Comparison of ENCODE assay signal across 12 mouse cellular contexts in genomic region chr15:97593781-97594600, GRCm38 (mm10).
DNase-seq lines count a peak whose midpoint lies in the region; ATAC-seq and TF ChIP-seq lines count a peak whose summit lies in the region.
"Had no signal": no experiment of that assay in that cellular context is flagged by ENCODE, and none has a peak within 500 bp of the region (broad histone marks: within the 10 kb centered on the region; RNA-seq: fewer than 3 reads in every experiment).

No protein-coding gene starts in this region.

- TF ChIP-seq CTCF in kidney, adult 2 months (conservative IDR thresholded peaks at IDR 0.05; ENCODE audit: insufficient read depth, insufficient read length, low read depth, low read length) = no peak
- no peak for TF ChIP-seq CTCF in lung, postnatal 0 days (IDR thresholded peaks at IDR 0.05)

- H3K4me2 ChIP-seq in heart, embryonic 15.5 days = no peak overlapping the region
- H3K4me2 ChIP-seq in lung, postnatal 0 days (replicated peaks; ENCODE audit: low read depth, low read length) = no peak overlapping the region
- H3K4me2 ChIP-seq: limb, embryonic 13.5 days; neural tube, embryonic 13.5 days had no signal

- peak; percentile 29 for DNase-seq in kidney, adult 2 months
- DNase-seq in kidney, adult 11 months = no peak
- peak; percentile 73 for DNase-seq in WW6 (ENCODE audit: low read depth, low spot score)
- DNase-seq in lung, postnatal 0 days (ENCODE audit: low spot score) = peak; percentile 53
- no peak for DNase-seq in right cerebral cortex, adult 2 months (ENCODE audit: low spot score in 2 of 2)
- no peak for DNase-seq in frontal cortex, postnatal 14 days (ENCODE audit: low spot score in 2 of 2)
- DNase-seq: thymus, postnatal 36 days had no signal

- no peak overlapping the region for H3K9ac ChIP-seq in heart, embryonic 15.5 days
- H3K9ac ChIP-seq in lung, postnatal 0 days (replicated peaks; ENCODE audit: low read depth) = no peak overlapping the region
- H3K9ac ChIP-seq: limb, embryonic 13.5 days; neural tube, embryonic 13.5 days had no signal

- 35% methylated on average over 11 of the region's 11 CpGs for WGBS in kidney, adult 2 months
- WGBS in heart, embryonic 15.5 days = 46% methylated on average over 11 of the region's 11 CpGs
- 41% methylated on average over 11 of the region's 11 CpGs for WGBS in lung, postnatal 0 days

- H3K27me3 ChIP-seq in kidney, adult 2 months (replicated peaks; ENCODE audit: control insufficient read depth, insufficient read depth, low read length) = no peaks in the 10 kb centered on the region
- H3K27me3 ChIP-seq in heart, embryonic 15.5 days = no peaks in the 10 kb centered on the region
- no peaks in the 10 kb centered on the region for H3K27me3 ChIP-seq in lung, postnatal 0 days (replicated peaks; ENCODE audit: insufficient read depth, low read length)
- H3K27me3 ChIP-seq: limb, embryonic 13.5 days; neural tube, embryonic 13.5 days had no signal

- H3K27ac ChIP-seq in kidney, adult 2 months (ENCODE audit: insufficient read depth, low read depth, low read length) = peak overlapping the region; percentile 16; the same call in 1 of the 2 replicates
- H3K27ac ChIP-seq in heart, embryonic 15.5 days = peak overlapping the region; percentile 61
- peak overlapping the region; percentile 15; the same call in 1 of the 2 replicates for H3K27ac ChIP-seq in lung, postnatal 0 days (ENCODE audit: low read length)
- H3K27ac ChIP-seq: layer of hippocampus, adult 2 months; limb, embryonic 13.5 days; midbrain, embryonic 10.5 days; neural tube, embryonic 13.5 days had no signal

- H3K9me3 ChIP-seq in heart, embryonic 15.5 days (replicated peaks) = no peaks in the 10 kb centered on the region
- no peaks in the 10 kb centered on the region for H3K9me3 ChIP-seq in lung, postnatal 0 days (ENCODE audit: low read length)
- H3K9me3 ChIP-seq: limb, embryonic 13.5 days; midbrain, embryonic 10.5 days; neural tube, embryonic 13.5 days had no signal

- no peak for TF ChIP-seq POLR2A in kidney, adult 2 months (IDR thresholded peaks at IDR 0.05; ENCODE audit: low read depth, low read length)

- no peak for ATAC-seq in heart, embryonic 15.5 days (replicated peaks; ENCODE audit: insufficient number of reproducible peaks, insufficient read depth, low FRiP score, low read depth)
- ATAC-seq in lung, postnatal 0 days = peak; percentile 68

- H3K36me3 ChIP-seq in kidney, adult 2 months (ENCODE audit: control insufficient read depth, insufficient read depth, low read length) = no peaks in the 10 kb centered on the region
- H3K36me3 ChIP-seq in heart, embryonic 15.5 days = no peaks in the 10 kb centered on the region
- no peaks in the 10 kb centered on the region for H3K36me3 ChIP-seq in lung, postnatal 0 days (ENCODE audit: insufficient read depth, low read length)
- H3K36me3 ChIP-seq: limb, embryonic 13.5 days; midbrain, embryonic 10.5 days; neural tube, embryonic 13.5 days had no signal

- H3K4me1 ChIP-seq in kidney, adult 2 months (ENCODE audit: control insufficient read depth, insufficient read depth, low read length) = peaks cover 7% of the 10 kb centered on the region; the same call in 1 of the 2 replicates
- H3K4me1 ChIP-seq in heart, embryonic 15.5 days (replicated peaks) = 0 out of 2 replicates have a peak, but pooled peaks cover 9% of the 10 kb centered on the region
- H3K4me1 ChIP-seq in lung, postnatal 0 days (ENCODE audit: insufficient read depth, low read depth, low read length) = no peaks in the 10 kb centered on the region

- peak; percentile 93 for TF ChIP-seq EP300 in lung, postnatal 0 days (IDR thresholded peaks at IDR 0.05)

- H3K4me3 ChIP-seq in kidney, adult 2 months (ENCODE audit: insufficient read depth, low read depth, low read length) = no peak overlapping the region
- H3K4me3 ChIP-seq in heart, embryonic 15.5 days = no peak overlapping the region
- H3K4me3 ChIP-seq in lung, postnatal 0 days (ENCODE audit: low read depth, low read length) = no peak overlapping the region
- H3K4me3 ChIP-seq: layer of hippocampus, adult 2 months; limb, embryonic 13.5 days; midbrain, embryonic 10.5 days; neural tube, embryonic 13.5 days had no signal

Comparison
In these comparisons a context has a peak if more than half of its experiments do, and no peak if none do; other contexts are left out.
1. DNase-seq: peak in kidney, adult 2 months (single experiment), WW6 (single experiment) and lung, postnatal 0 days (single experiment); none in kidney, adult 11 months (single experiment), right cerebral cortex, adult 2 months (0 of 2) and frontal cortex, postnatal 14 days (0 of 2).
2. Peak in every context shown above with its lines, with median percentiles within 50 percentile points of each other: H3K27ac ChIP-seq.